ENCODE assay signal across 21 mouse cellular contexts in genomic region chr14:98749086-98750027, GRCm38 (mm10).
DNase-seq lines count a peak whose midpoint lies in the region; ATAC-seq lines count a peak whose summit lies in the region.
"Had no signal": no experiment of that assay in that cellular context is flagged by ENCODE, and none has a peak within 500 bp of the region (broad histone marks: within the 10 kb centered on the region; RNA-seq: fewer than 3 reads in every experiment).

No protein-coding gene starts in this region.

- DNase-seq in liver, embryonic 11.5 days (ENCODE audit: low spot score), result no peak
- DNase-seq in liver, result no peak
- DNase-seq in urinary bladder, postnatal 36 days (ENCODE audit: low spot score in 2 of 2), result no peak
- DNase-seq in cerebellum, postnatal 36 days, result no peak
- DNase-seq: adrenal gland, adult 8-10 months; adrenal gland, postnatal 36 days; cerebellum, adult 11 months; cerebellum, adult 8-10 months; cerebellum, postnatal 14 days; gastrocnemius, postnatal 25 days had no signal

- H3K27ac ChIP-seq in liver, embryonic 11.5 days (ENCODE audit: low read depth, low read length), result no peak overlapping the region
- H3K27ac ChIP-seq in liver, embryonic 15.5 days (replicated peaks), result no peak overlapping the region
- H3K27ac ChIP-seq in forebrain, embryonic 13.5 days, result no peak overlapping the region
- H3K27ac ChIP-seq: embryonic facial prominence, embryonic 15.5 days; forebrain, embryonic 10.5 days; forebrain, embryonic 15.5 days; hindbrain, embryonic 10.5 days; hindbrain, embryonic 14.5 days had no signal

- H3K36me3 ChIP-seq in liver, embryonic 11.5 days (ENCODE audit: control insufficient read depth, insufficient read depth, low read length), result no peaks in the 10 kb centered on the region
- no peaks in the 10 kb centered on the region for H3K36me3 ChIP-seq in liver, embryonic 15.5 days (replicated peaks)
- H3K36me3 ChIP-seq in forebrain, embryonic 13.5 days (ENCODE audit: poor library complexity, severe bottlenecking), result no peaks in the 10 kb centered on the region
- H3K36me3 ChIP-seq: embryonic facial prominence, embryonic 15.5 days; forebrain, embryonic 10.5 days; forebrain, embryonic 15.5 days; heart, embryonic 12.5 days; hindbrain, embryonic 10.5 days had no signal

- no peak overlapping the region for H3K9ac ChIP-seq in liver, embryonic 11.5 days (ENCODE audit: low read depth, low read length)
- no peak overlapping the region for H3K9ac ChIP-seq in liver, embryonic 15.5 days
- no peak overlapping the region for H3K9ac ChIP-seq in forebrain, embryonic 13.5 days
- H3K9ac ChIP-seq: embryonic facial prominence, embryonic 15.5 days; forebrain, embryonic 15.5 days; heart, embryonic 12.5 days; hindbrain, embryonic 14.5 days had no signal

- no peak overlapping the region for H3K4me3 ChIP-seq in liver, embryonic 11.5 days (ENCODE audit: low read depth, low read length)
- no peak overlapping the region for H3K4me3 ChIP-seq in liver, embryonic 15.5 days (replicated peaks)
- H3K4me3 ChIP-seq in forebrain, embryonic 13.5 days, result no peak overlapping the region
- H3K4me3 ChIP-seq: embryonic facial prominence, embryonic 15.5 days; erythroblast, embryonic 14.5 days; forebrain, embryonic 10.5 days; forebrain, embryonic 15.5 days; heart, embryonic 12.5 days; hindbrain, embryonic 10.5 days had no signal

- H3K4me2 ChIP-seq in liver, embryonic 11.5 days, result no peak overlapping the region
- peak overlapping the region; percentile 20 for H3K4me2 ChIP-seq in liver, embryonic 15.5 days
- no peak overlapping the region for H3K4me2 ChIP-seq in forebrain, embryonic 13.5 days
- H3K4me2 ChIP-seq: embryonic facial prominence, embryonic 15.5 days; forebrain, embryonic 15.5 days; heart, embryonic 12.5 days; hindbrain, embryonic 14.5 days had no signal

- 49% methylated on average over 14 of the region's 14 CpGs for WGBS in liver, embryonic 11.5 days
- 33% methylated on average over 14 of the region's 14 CpGs for WGBS in liver, embryonic 15.5 days (ENCODE audit: insufficient replicate concordance)
- 89% methylated on average over 14 of the region's 14 CpGs for WGBS in forebrain, embryonic 13.5 days

- H3K27me3 ChIP-seq in liver, embryonic 11.5 days (replicated peaks; ENCODE audit: control insufficient read depth, insufficient read depth, low read length), result no peaks in the 10 kb centered on the region
- no peaks in the 10 kb centered on the region for H3K27me3 ChIP-seq in liver, embryonic 15.5 days
- H3K27me3 ChIP-seq in forebrain, embryonic 13.5 days, result no peaks in the 10 kb centered on the region
- H3K27me3 ChIP-seq: embryonic facial prominence, embryonic 15.5 days; forebrain, embryonic 15.5 days; heart, embryonic 12.5 days had no signal

- peak; percentile 69; the same call in 1 of the 2 replicates for ATAC-seq in liver, embryonic 11.5 days (replicated peaks; ENCODE audit: low FRiP score)
- peak; percentile 93 for ATAC-seq in common myeloid progenitor, adult 5-6 weeks (replicated peaks; ENCODE audit: low read depth, poor library complexity, severe bottlenecking)
- peak; percentile 74 for ATAC-seq in liver, embryonic 15.5 days (ENCODE audit: insufficient read depth)
- ATAC-seq in megakaryocyte-erythroid progenitor cell, adult 5-6 weeks (replicated peaks; ENCODE audit: low FRiP score, low TSS enrichment, poor library complexity, severe bottlenecking), result peak; percentile 96
- ATAC-seq in forebrain, embryonic 13.5 days, result no peak
- ATAC-seq: forebrain, embryonic 15.5 days had no signal

- H3K4me1 ChIP-seq in liver, embryonic 11.5 days (replicated peaks; ENCODE audit: control insufficient read depth, insufficient read depth, low read length), result no peaks in the 10 kb centered on the region
- H3K4me1 ChIP-seq in liver, embryonic 15.5 days (replicated peaks), result no peaks in the 10 kb centered on the region
- H3K4me1 ChIP-seq in forebrain, embryonic 13.5 days, result no peaks in the 10 kb centered on the region
- H3K4me1 ChIP-seq: embryonic facial prominence, embryonic 15.5 days; forebrain, embryonic 10.5 days; forebrain, embryonic 15.5 days; heart, embryonic 12.5 days; hindbrain, embryonic 10.5 days had no signal

- 0 out of 2 replicates have a peak, but pooled peaks cover 3% of the 10 kb centered on the region for H3K9me3 ChIP-seq in liver, embryonic 11.5 days (ENCODE audit: control insufficient read depth, low read length)
- H3K9me3 ChIP-seq in liver, embryonic 15.5 days (replicated peaks), result no peaks in the 10 kb centered on the region
- no peaks in the 10 kb centered on the region for H3K9me3 ChIP-seq in forebrain, embryonic 13.5 days (replicated peaks)
- H3K9me3 ChIP-seq: embryonic facial prominence, embryonic 15.5 days; forebrain, embryonic 15.5 days; heart, embryonic 12.5 days; hindbrain, embryonic 10.5 days had no signal
